Mouse (Mus musculus): ENCODE measurements around the gene Nrcam. TPM values are rescaled to one million over a fixed set of nuclear protein-coding genes. Genes with fewer than 3 reads are reported as not detected.

Nrcam gene
- polyA plus RNA-seq, 1 experiment from 2014 or later = not detected

DNA sequence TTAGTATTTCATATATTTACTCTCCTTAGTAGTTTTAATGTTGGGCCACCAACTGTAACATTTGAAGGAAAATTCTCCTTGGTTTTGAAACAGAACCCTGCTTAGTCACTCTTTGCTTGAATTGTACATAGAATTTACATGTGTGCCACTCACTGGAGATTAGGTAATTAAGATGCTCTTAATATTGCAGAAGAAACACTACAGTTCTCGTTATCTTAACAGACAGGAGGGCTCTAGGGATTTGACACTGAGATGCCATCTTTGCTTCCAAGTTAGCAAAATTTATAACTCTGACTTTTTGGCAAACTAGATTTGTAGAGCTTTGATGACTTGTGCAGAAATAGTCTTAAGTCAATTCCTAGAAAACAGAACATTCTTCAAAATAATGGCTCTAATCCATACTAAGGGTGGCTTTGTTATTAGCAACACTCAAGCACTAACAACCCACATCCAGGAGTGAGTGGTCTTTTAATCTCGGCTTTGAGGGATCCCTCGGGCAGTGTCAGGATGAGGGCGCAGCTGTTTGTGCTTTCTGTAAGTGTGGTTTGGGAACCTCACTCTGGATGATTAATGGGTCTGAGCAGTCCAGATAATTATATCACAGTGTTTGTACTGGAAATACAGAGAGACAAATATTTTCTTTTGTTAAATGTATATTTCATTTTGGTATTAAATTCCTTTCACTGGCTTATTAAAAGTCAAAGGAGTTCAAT lies 93.6 kb downstream of the Nrcam start:
- Histone ChIP-seq H3K4me1 (ENCODE audit: insufficient read depth) (no peaks in the 10 kb centered on the region), H3K9me3 (ENCODE audit: low read length) (no peaks in the 10 kb centered on the region), H3K4me3 (ENCODE audit: low read depth, low read length) (no peak overlapping the region), H3K36me3 (replicated peaks; ENCODE audit: insufficient read depth, low read length) (no peaks in the 10 kb centered on the region), H3K27me3 (ENCODE audit: insufficient read depth, low read length) (no peaks in the 10 kb centered on the region), H3K9ac (replicated peaks) (no peak overlapping the region), H3K4me2 (ENCODE audit: low read depth, low read length) (no peak overlapping the region), H3K27ac (ENCODE audit: low read depth) (no peak overlapping the region)
- DNase-seq (no peak), ATAC-seq (no peak)
- 55% methylated on average over 4 of the region's 4 CpGs for whole genome bisulfite sequencing (ENCODE audit: insufficient replicate concordance)
- TF ChIP-seq EP300 (IDR thresholded peaks at IDR 0.05; ENCODE audit: low read depth) (no peak), CTCF (IDR thresholded peaks at IDR 0.05; ENCODE audit: low read depth) (no peak)

DNA sequence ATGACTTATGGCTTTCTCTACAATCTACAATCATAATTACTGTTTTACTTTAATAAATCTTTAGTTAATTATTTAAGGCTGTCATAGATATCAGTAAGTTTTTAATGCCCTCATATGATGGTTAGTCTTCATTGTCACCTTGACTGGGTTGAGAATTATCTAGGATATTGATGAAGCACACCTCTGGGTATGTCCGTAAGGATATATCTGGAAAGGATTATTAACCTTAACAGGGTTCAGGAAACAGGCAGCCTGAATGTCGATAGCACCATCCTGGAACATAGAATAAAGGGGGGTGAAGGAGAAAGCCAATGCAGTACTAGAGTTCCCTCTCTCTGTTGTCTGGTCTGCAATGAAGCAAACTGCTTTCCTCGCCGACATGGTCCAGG lies 94.2 kb downstream of the Nrcam start:
- Histone ChIP-seq H3K4me2 (ENCODE audit: low read depth, low read length) (no peak overlapping the region), H3K9me3 (ENCODE audit: low read length) (no peaks in the 10 kb centered on the region), H3K4me3 (ENCODE audit: low read depth, low read length) (no peak overlapping the region), H3K9ac (replicated peaks) (no peak overlapping the region), H3K36me3 (replicated peaks; ENCODE audit: insufficient read depth, low read length) (no peaks in the 10 kb centered on the region), H3K27ac (ENCODE audit: low read depth) (no peak overlapping the region), H3K27me3 (ENCODE audit: insufficient read depth, low read length) (no peaks in the 10 kb centered on the region), H3K4me1 (ENCODE audit: insufficient read depth) (no peaks in the 10 kb centered on the region)
- 79% methylated on average over 4 of the region's 4 CpGs for WGBS (ENCODE audit: insufficient replicate concordance)
- TF ChIP-seq CTCF (IDR thresholded peaks at IDR 0.05; ENCODE audit: low read depth) = no peak
- no peak for TF ChIP-seq EP300 (IDR thresholded peaks at IDR 0.05; ENCODE audit: low read depth)
- ATAC-seq (no peak), DNase-seq (no peak)

GRCm38 (mm10) chr12:44424011-44424410 lies 95.3 kb downstream of the Nrcam start:
- whole genome bisulfite sequencing (ENCODE audit: insufficient replicate concordance) = 79% methylated on average over 3 of the region's 3 CpGs
- no peak overlapping the region for H3K27ac ChIP-seq (ENCODE audit: low read depth)
- H3K9me3 ChIP-seq (ENCODE audit: low read length) = no peaks in the 10 kb centered on the region
- no peaks in the 10 kb centered on the region for H3K36me3 ChIP-seq (replicated peaks; ENCODE audit: insufficient read depth, low read length)
- ATAC-seq = no peak
- H3K4me1 ChIP-seq (ENCODE audit: insufficient read depth) = no peaks in the 10 kb centered on the region
- no peak overlapping the region for H3K4me3 ChIP-seq (ENCODE audit: low read depth, low read length)
- no peak overlapping the region for H3K4me2 ChIP-seq (ENCODE audit: low read depth, low read length)
- no peaks in the 10 kb centered on the region for H3K27me3 ChIP-seq (ENCODE audit: insufficient read depth, low read length)
- DNase-seq = no peak
- TF ChIP-seq EP300 (IDR thresholded peaks at IDR 0.05; ENCODE audit: low read depth) (no peak), CTCF (IDR thresholded peaks at IDR 0.05; ENCODE audit: low read depth) (no peak)
- H3K9ac ChIP-seq (replicated peaks) = no peak overlapping the region

GRCm38 (mm10) chr12:44425040-44425439 lies 96.4 kb downstream of the Nrcam start:
- TF ChIP-seq EP300 (IDR thresholded peaks at IDR 0.05; ENCODE audit: low read depth) = no peak
- no peak for TF ChIP-seq CTCF (IDR thresholded peaks at IDR 0.05; ENCODE audit: low read depth)
- DNase-seq = no peak

DNA sequence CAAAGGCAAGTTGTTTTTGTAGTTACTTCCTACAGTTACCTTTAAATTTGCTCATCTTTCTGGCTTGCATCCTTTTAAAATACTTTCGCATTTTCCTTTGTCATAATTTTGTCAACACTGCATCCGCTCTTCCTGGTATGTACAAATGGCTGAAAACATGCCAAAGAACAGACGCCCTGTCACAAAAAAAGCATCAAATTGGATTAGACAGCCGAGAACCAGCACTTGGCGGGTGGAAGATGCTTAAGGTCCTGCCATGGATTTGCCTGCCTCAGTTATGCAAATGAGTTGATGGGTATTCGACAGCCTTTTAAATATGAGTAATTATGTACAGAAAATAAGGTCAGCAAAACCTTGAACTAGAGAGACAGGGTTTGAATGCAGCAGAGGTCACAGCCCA lies 101.7 kb downstream of the Nrcam start:
- H3K9ac ChIP-seq (replicated peaks) = no peak overlapping the region
- H3K27me3 ChIP-seq (ENCODE audit: insufficient read depth, low read length) = no peaks in the 10 kb centered on the region
- no peak for ATAC-seq
- H3K4me1 ChIP-seq (ENCODE audit: insufficient read depth) = no peaks in the 10 kb centered on the region
- WGBS (ENCODE audit: insufficient replicate concordance) = 81% methylated on average over 6 of the region's 6 CpGs
- H3K27ac ChIP-seq (ENCODE audit: low read depth) = no peak overlapping the region
- H3K4me3 ChIP-seq (ENCODE audit: low read depth, low read length) = no peak overlapping the region
- no peaks in the 10 kb centered on the region for H3K36me3 ChIP-seq (replicated peaks; ENCODE audit: insufficient read depth, low read length)
- no peak overlapping the region for H3K4me2 ChIP-seq (ENCODE audit: low read depth, low read length)
- no peaks in the 10 kb centered on the region for H3K9me3 ChIP-seq (ENCODE audit: low read length)
- TF ChIP-seq EP300 (IDR thresholded peaks at IDR 0.05; ENCODE audit: low read depth) (no peak), CTCF (IDR thresholded peaks at IDR 0.05; ENCODE audit: low read depth) (no peak)
- no peak for DNase-seq

More at GRCm38 (mm10) chr12:44425040-44425439, 96.4 kb downstream of the Nrcam start:
- Histone ChIP-seq H3K4me1 (ENCODE audit: insufficient read depth) (no peaks in the 10 kb centered on the region), H3K9me3 (ENCODE audit: low read length) (no peaks in the 10 kb centered on the region), H3K9ac (replicated peaks) (no peak overlapping the region), H3K4me3 (ENCODE audit: low read depth, low read length) (no peak overlapping the region), H3K27ac (ENCODE audit: low read depth) (no peak overlapping the region), H3K27me3 (ENCODE audit: insufficient read depth, low read length) (no peaks in the 10 kb centered on the region), H3K4me2 (ENCODE audit: low read depth, low read length) (no peak overlapping the region), H3K36me3 (replicated peaks; ENCODE audit: insufficient read depth, low read length) (no peaks in the 10 kb centered on the region)
- 11% methylated on average over 6 of the region's 6 CpGs for WGBS (ENCODE audit: insufficient replicate concordance)
- ATAC-seq = no peak

DNA sequence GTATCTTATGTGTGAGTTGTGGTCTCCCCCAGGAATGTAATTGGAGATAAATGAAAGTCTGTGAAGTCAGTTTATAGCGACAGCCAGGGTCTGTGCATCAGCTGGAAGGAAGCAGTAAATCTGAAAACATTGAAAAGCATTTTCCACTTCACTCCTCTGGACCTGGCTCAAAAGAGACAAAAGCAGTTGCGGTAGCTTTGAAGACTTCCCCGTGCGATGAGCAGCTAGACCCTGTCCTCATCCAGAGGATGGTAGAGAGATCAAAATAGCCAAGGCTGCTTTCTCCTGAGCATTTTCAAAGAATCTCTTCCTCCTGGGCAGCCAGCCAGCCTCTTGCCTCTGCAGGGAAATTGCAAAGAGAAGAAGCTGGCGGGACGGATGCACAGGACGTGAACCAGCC lies 102.3 kb downstream of the Nrcam start:
- no peak for TF ChIP-seq CTCF (IDR thresholded peaks at IDR 0.05; ENCODE audit: low read depth)
- TF ChIP-seq EP300 (IDR thresholded peaks at IDR 0.05; ENCODE audit: low read depth) = no peak
- H3K4me2 ChIP-seq (ENCODE audit: low read depth, low read length) = no peak overlapping the region
- WGBS (ENCODE audit: insufficient replicate concordance) = 66% methylated on average over 7 of the region's 7 CpGs
- H3K27me3 ChIP-seq (ENCODE audit: insufficient read depth, low read length) = no peaks in the 10 kb centered on the region
- no peaks in the 10 kb centered on the region for H3K9me3 ChIP-seq (ENCODE audit: low read length)
- ATAC-seq = no peak
- H3K4me1 ChIP-seq (ENCODE audit: insufficient read depth) = no peaks in the 10 kb centered on the region
- DNase-seq = no peak
- H3K27ac ChIP-seq (ENCODE audit: low read depth) = no peak overlapping the region
- no peak overlapping the region for H3K9ac ChIP-seq (replicated peaks)
- H3K4me3 ChIP-seq (ENCODE audit: low read depth, low read length) = no peak overlapping the region
- no peaks in the 10 kb centered on the region for H3K36me3 ChIP-seq (replicated peaks; ENCODE audit: insufficient read depth, low read length)
